Mouse (Mus musculus): ENCODE measurements around the gene Gm1993. TPM values are rescaled to one million over a fixed set of nuclear protein-coding genes. Genes with fewer than 3 reads are reported as not detected.

Gene Gm1993
- polyA plus RNA-seq (2015; fragmentation: Illumina TruSeq; extraction: RNeasy Lipid Tissue Mini Kit (QIAGEN cat#74804); ENCODE audit: insufficient read depth, low read depth, low replicate concordance), result not detected

GRCm38 (mm10) chrX:25570352-25570751 is at the start of gene Gm1993:
Gene Gm1993 (minus strand): TSS chrX:25570452.

Measured in pancreas, adult 10 weeks (tissue).